Mouse (Mus musculus): Measurements from ENCODE around the gene Tmod4.
"Not testable (repeated sequence)": the region's sequence is repeated elsewhere in the genome, so short reads cannot be mapped to it uniquely, and the experiment has no call there.

Gene Tmod4

DNA sequence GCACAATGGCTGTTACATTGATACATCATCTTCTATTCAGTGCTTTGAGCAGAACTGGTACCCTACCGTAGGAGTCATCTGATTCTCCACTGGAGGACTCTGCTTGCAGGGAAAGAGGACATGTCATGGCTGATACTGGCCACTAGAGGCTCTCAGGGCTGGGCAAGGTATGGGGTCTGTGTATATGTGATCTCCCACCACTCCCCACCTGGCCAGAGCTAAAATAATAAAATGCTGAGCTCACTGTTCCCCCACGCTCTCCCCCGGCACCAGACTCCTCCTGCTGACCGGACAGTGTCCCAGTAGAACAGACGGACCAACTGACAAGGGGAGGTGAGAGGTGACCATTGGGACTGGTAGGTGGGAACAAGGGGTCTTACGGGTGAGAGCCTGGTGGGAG is at the start of gene Tmod4:
Gene Tmod4 (plus strand): TSS at position 231 of the 400 bp plus-strand sequence.
- no peak for DNase-seq

DNA sequence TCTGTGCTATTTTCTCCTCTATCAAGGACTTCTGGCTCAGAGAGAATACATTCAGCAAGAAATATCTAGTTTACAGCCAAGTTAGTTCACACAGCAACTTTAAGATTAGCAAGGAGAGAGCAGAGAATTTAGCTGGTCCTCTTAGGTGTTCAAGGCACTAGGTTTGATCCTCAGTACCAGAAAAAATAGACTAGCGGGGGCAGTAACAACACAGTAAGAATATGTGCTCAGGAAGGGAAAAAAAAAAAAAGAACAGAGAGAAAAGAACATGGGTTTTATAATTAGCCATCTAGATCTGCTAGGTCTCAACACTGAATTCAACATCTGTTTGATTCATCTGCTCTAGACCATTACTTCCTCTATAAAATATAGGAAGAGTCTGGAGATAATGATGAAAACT is 36.2 kb upstream of the Tmod4 start:
- DNase-seq, result no peak

DNA sequence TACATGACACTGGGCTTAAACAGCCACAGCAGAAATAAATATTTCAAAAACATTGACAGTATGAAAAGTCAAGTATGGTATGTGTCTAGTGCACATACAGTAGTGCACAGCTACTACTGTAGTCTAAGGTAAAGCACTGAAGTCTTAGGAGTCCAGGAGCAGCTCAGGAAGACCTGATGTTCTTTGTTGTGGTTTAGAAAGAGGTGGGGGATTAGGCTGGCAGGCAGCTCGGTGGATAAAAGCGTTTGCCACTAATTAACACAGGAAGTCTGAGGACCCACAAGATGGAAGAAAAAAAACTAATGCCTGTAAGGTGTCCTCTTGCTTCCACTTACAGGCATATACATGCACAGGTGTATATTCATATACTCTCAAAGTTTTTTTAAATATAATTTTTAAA is 23.4 kb upstream of the Tmod4 start:
- no peak for DNase-seq

DNA sequence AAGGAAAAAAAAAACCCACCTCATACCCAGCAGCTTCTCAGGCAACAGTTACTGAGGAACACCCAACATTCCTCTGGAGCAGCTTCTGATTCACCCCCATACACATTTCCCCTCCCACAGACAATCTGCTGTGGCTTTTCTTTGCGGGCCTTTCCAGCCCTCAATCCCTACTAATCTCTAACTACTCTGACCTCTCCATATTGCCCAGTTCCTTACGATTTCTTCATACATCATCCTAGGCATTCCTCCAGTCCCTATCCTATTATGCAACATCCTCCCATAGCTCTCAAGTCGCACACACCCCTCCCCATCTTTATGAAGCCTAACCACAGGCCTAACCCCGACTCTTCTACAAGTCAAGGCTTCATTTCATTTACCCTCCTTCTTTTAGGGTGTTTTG is 19.2 kb upstream of the Tmod4 start:
- DNase-seq, result no peak

DNA sequence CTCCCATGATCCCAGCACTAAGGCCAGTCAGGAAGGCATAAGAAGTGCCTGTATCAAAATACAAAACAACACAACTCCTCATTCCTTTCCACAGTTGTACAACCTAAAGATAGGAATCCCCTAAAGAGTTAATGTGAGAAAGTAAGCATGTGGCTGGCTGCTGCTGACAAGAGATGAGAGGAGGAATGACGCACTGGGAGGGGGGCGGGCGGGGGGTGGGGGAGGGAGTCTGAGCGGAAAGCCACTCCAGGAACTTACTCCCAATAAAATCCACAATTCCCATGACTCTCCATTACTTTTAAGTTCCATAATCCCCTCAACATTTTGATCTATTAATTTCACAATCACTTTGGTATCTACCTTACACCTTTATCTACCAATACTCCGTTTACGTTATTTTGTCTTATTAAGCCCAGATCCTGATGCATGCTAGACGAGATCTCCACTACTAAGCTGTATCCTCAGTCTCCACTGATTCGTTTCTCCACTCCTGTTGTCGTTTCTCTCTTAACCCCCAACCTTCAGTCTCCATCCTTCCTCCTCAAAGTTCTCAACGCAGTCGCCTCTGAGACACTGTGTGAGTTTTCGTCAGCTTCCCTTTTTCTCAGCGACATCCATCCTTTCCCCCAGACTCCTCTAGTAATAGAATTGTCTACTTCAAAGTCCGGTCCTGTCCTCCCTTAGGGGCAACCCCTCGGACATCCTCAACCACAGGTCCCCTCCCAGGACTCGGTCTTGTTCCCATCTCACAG is 18.5 kb upstream of the Tmod4 start:
- no peak for DNase-seq

DNA sequence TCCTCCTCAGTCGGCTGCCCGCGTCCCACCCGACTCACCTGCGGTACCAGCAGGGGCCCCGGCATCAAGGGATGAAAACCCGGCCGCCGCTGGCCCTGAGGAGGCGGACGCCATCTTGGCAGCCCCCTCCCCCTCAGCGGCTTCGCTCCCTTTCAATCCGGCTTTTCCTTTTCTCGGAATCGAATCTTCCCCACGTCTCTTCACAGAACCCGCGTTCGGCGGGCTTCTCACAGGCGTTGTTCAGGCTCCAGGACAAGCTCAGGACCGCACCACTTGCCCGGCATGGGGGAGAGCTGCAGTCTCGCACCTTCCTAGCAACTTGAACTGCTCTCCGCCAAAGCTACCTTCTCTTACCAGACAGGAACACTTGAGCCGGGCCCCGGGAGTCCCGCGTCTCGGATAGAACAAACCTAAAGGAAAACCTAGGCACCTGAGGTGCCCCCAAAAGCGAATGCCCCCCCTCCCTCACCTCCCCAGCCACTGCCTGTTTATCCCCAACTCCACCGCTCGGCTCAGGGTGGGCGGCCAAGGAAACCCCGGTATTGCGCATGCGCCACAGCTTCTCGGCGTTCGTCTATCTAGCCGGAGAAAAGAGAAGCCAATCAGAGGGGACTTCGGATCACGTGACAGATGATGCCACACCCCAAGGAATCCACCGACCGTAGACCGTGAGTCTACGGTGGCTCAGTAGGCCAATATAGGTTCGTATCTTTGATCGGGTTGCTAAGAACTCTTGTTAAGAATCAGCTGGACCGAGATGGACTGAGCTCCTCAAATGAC is 17.7 kb upstream of the Tmod4 start, which contains the start of gene Pip5k1a:
Gene Pip5k1a (minus strand): TSS at position 593 of the 780 bp plus-strand sequence.
- peak; percentile 96 to 98 for DNase-seq

GRCm38 (mm10) chr3:95107308-95107707 is 17.0 kb upstream of the Tmod4 start:
- DNase-seq, result not testable (repeated sequence)

DNA sequence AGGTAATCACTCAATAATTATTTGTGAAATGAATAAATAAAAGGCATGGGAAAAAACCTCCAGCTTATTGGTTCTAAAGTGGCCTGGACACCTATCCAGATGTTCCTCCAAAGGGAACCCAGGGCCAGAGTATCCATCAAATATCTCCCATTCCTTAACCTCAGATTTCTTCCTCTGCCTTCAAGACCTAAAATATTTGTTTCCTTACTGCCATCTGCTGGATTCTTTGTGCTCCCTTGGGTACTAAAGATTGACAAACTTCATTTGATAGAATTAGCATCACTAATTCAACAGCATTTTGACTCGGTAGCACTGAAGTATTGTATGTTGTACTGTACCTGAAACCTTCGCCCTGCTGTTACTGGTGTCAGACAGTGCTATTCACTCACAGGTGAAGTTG is 16.4 kb upstream of the Tmod4 start:
- no peak for DNase-seq

DNA sequence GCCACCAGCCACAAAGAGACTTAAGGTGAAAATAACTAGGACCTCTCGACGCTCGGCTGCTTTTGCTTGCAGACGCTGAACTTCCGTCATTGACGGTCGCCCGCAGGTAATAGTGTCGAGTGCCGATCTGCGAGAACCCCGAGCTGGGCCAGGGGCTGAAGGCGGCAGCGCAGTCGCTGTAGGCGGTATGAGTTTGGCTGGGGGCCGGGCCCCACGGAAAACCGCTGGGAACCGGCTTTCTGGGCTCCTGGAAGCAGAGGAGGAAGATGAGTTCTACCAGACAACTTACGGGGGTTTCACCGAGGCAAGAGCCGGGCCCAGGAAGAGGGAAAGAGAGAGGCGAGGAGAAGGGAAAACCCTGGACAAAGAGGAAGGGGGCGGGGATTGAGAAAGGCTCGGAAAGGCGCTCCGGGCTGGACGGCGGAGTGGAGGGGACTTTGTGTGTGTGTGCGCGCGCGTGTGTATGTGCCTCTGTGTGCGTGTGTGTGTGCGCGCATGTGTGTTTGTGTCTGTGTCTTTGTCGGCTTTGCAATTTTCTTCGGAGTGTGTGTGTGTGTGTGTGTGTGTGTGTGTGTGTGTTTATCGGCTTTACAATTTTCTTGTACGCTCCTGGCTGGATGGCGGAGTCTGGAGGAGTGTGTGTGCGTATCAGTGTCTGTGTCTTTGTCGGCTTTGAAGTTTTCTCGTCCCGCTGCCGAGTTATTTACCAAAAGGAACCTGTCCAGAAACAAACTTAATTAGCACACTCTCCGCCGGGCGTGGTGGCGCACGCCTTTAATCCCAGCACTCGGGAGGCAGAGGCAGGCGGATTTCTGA is 13.2 kb upstream of the Tmod4 start, which contains the start of gene Vps72:
Gene Vps72 (plus strand): TSS at position 112 of the 816 bp plus-strand sequence.
- DNase-seq, result peak; percentile 89

GRCm38 (mm10) chr3:95112760-95113159 is 11.5 kb upstream of the Tmod4 start:
- DNase-seq, result no peak

- no peak for DNase-seq
Measured at GRCm38 (mm10) chr3:95117751-95118150, 6.5 kb upstream of the Tmod4 start.

- no peak for DNase-seq
Measured at GRCm38 (mm10) chr3:95121580-95121979, 2.7 kb upstream of the Tmod4 start.

DNA sequence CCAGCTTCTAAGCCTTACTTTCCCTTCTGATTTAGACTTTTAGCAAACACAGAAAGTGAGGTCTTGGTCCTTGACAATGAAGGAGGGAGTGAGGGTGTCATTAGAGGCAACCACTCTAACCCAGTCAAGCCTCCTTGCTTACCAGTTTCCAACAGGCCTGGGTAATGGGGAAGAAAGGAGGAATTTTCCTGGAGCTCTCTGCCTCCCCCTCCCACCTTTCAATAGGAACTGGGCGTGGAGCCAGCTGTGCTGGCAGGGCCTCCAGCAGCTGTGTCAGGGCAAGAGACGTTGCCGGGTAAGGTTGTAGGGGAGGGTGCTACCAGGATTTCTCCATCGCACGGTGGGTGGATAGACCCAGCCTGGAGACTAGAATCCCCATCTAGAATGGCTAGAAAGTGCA is 696 bp downstream of the Tmod4 start:
- DNase-seq, result no peak

DNA sequence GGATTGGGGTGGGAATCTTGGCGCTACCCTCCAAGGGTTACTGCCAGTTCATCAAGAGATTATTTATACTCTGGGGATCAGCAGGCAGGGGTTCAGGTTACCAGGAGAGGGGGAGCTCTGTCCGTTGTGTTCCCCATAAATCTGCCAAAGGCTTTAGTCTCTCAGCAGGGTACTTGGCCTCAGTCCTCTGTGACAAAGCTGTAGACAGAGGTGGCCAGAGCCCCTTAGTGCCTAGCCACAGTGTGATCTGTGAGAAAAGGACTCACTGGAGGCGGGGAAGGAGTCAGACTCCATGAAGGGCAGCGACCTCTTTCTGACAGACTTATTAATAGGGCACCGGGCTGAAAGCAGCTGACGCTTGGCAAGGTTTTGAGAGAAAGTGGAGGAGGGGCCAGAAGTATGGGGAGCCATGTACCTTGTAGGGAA is 5.0 kb downstream of the Tmod4 start:
- DNase-seq, result peak; percentile 55 to 66

- DNase-seq, result no peak
Measured at GRCm38 (mm10) chr3:95130081-95130480, 5.8 kb downstream of the Tmod4 start.

GRCm38 (mm10) chr3:95132389-95132788 is 8.1 kb downstream of the Tmod4 start:
- not testable (repeated sequence) for DNase-seq

GRCm38 (mm10) chr3:95133176-95133575 is 8.9 kb downstream of the Tmod4 start:
- DNase-seq, result no peak

- peak; percentile 92 to 94 for DNase-seq
Measured at GRCm38 (mm10) chr3:95133680-95134101, 9.4 kb downstream of the Tmod4 start, which contains the start of the genes Scnm1 and Lysmd1. Gene Scnm1, minus strand, starts transcription at chr3:95134011. Gene Lysmd1, plus strand, starts transcription at chr3:95134088.

GRCm38 (mm10) chr3:95134133-95134532 is 9.9 kb downstream of the Tmod4 start:
- not testable (repeated sequence) for DNase-seq

DNA sequence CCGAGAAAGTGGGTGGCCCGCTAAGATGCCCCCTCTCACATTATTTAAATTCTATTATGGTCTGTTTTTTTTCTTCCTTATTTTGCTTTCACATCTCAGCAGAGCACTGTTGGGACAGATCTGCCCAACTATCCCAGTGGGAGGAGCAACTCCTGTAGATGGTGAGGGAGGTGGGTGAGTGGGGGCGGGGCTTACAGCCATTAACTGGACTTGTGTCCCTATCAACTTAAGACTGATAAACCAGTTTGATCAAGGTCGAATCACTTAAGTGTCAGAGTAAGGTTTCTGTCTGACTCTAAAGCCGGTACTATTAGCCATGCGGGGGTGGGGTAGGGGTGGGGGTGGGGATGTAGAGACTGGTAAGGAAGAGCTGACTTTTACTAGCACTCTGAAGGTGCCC is 10.7 kb downstream of the Tmod4 start:
- DNase-seq, result peak; percentile 50 to 56

DNA sequence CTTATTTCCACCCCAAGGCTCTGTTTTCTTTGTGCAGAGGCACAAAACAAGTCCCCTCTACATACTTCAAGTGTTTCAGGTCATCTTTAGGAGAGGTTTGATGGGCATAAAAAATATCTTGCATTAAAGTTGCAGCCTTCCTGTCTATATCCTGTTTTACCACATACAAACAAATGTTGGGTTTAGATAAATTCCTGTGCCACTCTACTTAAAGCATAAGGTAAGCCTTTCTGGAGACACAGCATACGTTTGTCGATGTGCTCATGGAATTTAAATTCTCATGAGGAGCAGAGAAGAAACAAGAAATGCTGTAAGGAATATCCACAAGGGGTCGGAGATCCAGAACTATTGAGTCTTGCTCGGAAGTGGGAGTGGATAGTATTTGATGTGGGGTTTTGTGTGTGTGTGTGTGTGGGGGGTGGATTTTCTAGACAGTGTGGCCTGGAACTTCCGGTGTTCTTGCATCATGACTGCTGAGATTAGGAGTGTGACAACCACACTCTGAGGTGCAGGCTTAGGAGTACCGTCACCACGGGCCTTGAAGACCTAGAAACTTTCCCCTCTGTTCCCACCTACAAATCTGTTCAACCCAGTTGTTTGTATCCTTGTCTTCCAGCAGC is 11.3 kb downstream of the Tmod4 start:
- no peak for DNase-seq

GRCm38 (mm10) chr3:95136336-95136735 is 12.1 kb downstream of the Tmod4 start:
- no peak for DNase-seq

Measured in cerebellum, adult 18-20 months (tissue).